Mouse (Mus musculus): Measurements from ENCODE around the gene Ciao2b. TPM values are rescaled to one million over a fixed set of nuclear protein-coding genes. Genes with fewer than 3 reads are reported as not detected.

The Ciao2b gene
- polyA plus RNA-seq, 2 experiments = 71.1 to 81.9 TPM

GRCm38 (mm10) chr8:104606329-104606728 is 35.4 kb downstream of the Ciao2b start:
- WGBS = 11% methylated on average over 6 of the region's 6 CpGs
- TF ChIP-seq POLR2A (IDR thresholded peaks at IDR 0.05; ENCODE audit: borderline replicate concordance, extremely low read depth, insufficient read depth, insufficient read length) = no peak
- Histone ChIP-seq H3K9me3 (ENCODE audit: control insufficient read depth, low read length) (no peaks in the 10 kb centered on the region), H3K27ac (replicated peaks; ENCODE audit: low read depth, low read length) (peak overlapping the region; percentile 58; the same call in 1 of the 2 replicates), H3K4me1 (ENCODE audit: control insufficient read depth, insufficient read depth, low read length) (peaks cover 14% of the 10 kb centered on the region), H3K9ac (ENCODE audit: low read depth, low read length, severe bottlenecking) (no peak overlapping the region), H3K4me3 (replicated peaks; ENCODE audit: low read length) (no peak overlapping the region), H3K27me3 (ENCODE audit: control insufficient read depth, insufficient read depth, low read length) (no peaks in the 10 kb centered on the region), H3K36me3 (ENCODE audit: control insufficient read depth, insufficient read depth, low read length) (no peaks in the 10 kb centered on the region), H3K4me2 (replicated peaks; ENCODE audit: low read depth, low read length, severe bottlenecking) (no peak overlapping the region)
- ATAC-seq (ENCODE audit: low FRiP score, low read depth) (peak; percentile 71), DNase-seq (ENCODE audit: low spot score) (peak; percentile 73)

DNA sequence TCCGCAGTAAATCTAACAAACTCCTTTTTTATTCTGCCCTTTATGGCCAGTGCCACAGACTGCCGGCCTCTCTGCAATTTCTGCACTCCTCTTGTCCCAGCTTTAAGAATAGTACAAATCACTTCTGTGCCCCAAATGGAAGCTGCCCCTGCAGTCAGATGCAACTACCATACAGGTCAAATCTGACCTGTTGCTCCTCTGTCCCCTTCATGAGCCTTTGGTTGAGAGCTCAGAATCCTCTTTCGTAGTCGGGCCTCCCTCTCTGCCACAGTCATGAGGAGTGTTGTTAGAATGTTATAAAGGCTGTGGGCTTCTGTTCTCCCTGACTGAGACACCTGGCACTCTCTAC is 38.5 kb downstream of the Ciao2b start:
- DNase-seq (ENCODE audit: low spot score) (no peak), ATAC-seq (ENCODE audit: low FRiP score, low read depth) (no peak)
- H3K36me3 ChIP-seq (ENCODE audit: control insufficient read depth, insufficient read depth, low read length) = no peaks in the 10 kb centered on the region
- H3K4me3 ChIP-seq (replicated peaks; ENCODE audit: low read length) = no peak overlapping the region
- H3K27me3 ChIP-seq (ENCODE audit: control insufficient read depth, insufficient read depth, low read length) = no peaks in the 10 kb centered on the region
- no peak overlapping the region for H3K27ac ChIP-seq (replicated peaks; ENCODE audit: low read depth, low read length)
- no peak for TF ChIP-seq POLR2A (IDR thresholded peaks at IDR 0.05; ENCODE audit: borderline replicate concordance, extremely low read depth, insufficient read depth, insufficient read length)
- H3K4me1 ChIP-seq (ENCODE audit: control insufficient read depth, insufficient read depth, low read length) = peaks cover 14% of the 10 kb centered on the region
- no peak overlapping the region for H3K9ac ChIP-seq (ENCODE audit: low read depth, low read length, severe bottlenecking)
- 67% methylated on average over 4 of the region's 4 CpGs for WGBS
- no peaks in the 10 kb centered on the region for H3K9me3 ChIP-seq (ENCODE audit: control insufficient read depth, low read length)
- peak overlapping the region; percentile 48; the same call in 1 of the 2 replicates for H3K4me2 ChIP-seq (replicated peaks; ENCODE audit: low read depth, low read length, severe bottlenecking)

GRCm38 (mm10) chr8:104602468-104603244 is 39.1 kb downstream of the Ciao2b start:
- H3K9ac ChIP-seq (ENCODE audit: low read depth, low read length, severe bottlenecking) = peak overlapping the region; percentile 34; the same call in 1 of the 2 replicates
- H3K36me3 ChIP-seq (ENCODE audit: control insufficient read depth, insufficient read depth, low read length) = no peaks in the 10 kb centered on the region
- peak; percentile 86 for ATAC-seq (ENCODE audit: low FRiP score, low read depth)
- H3K4me2 ChIP-seq (replicated peaks; ENCODE audit: low read depth, low read length, severe bottlenecking) = peak overlapping the region; percentile 48
- no peak overlapping the region for H3K27ac ChIP-seq (replicated peaks; ENCODE audit: low read depth, low read length)
- peak; percentile 27; the same call in 1 of the 2 replicates for TF ChIP-seq POLR2A (IDR thresholded peaks at IDR 0.05; ENCODE audit: borderline replicate concordance, extremely low read depth, insufficient read depth, insufficient read length)
- 20% methylated on average over 21 of the region's 21 CpGs for WGBS
- DNase-seq (ENCODE audit: low spot score) = peak; percentile 96
- peaks cover 14% of the 10 kb centered on the region for H3K4me1 ChIP-seq (ENCODE audit: control insufficient read depth, insufficient read depth, low read length)
- no peaks in the 10 kb centered on the region for H3K27me3 ChIP-seq (ENCODE audit: control insufficient read depth, insufficient read depth, low read length)
- peak overlapping the region; percentile 29 for H3K4me3 ChIP-seq (replicated peaks; ENCODE audit: low read length)
- H3K9me3 ChIP-seq (ENCODE audit: control insufficient read depth, low read length) = no peaks in the 10 kb centered on the region

GRCm38 (mm10) chr8:104601941-104602371 is 39.8 kb downstream of the Ciao2b start:
- H3K27me3 ChIP-seq (ENCODE audit: control insufficient read depth, insufficient read depth, low read length) = no peaks in the 10 kb centered on the region
- peak overlapping the region; percentile 29 for H3K4me3 ChIP-seq (replicated peaks; ENCODE audit: low read length)
- no peaks in the 10 kb centered on the region for H3K9me3 ChIP-seq (ENCODE audit: control insufficient read depth, low read length)
- DNase-seq (ENCODE audit: low spot score) = no peak
- WGBS = 2% methylated on average over 12 of the region's 12 CpGs
- H3K4me1 ChIP-seq (ENCODE audit: control insufficient read depth, insufficient read depth, low read length) = peaks cover 14% of the 10 kb centered on the region
- peak overlapping the region; percentile 34; the same call in 1 of the 2 replicates for H3K9ac ChIP-seq (ENCODE audit: low read depth, low read length, severe bottlenecking)
- peaks cover 3% of the 10 kb centered on the region; the same call in 1 of the 2 replicates for H3K36me3 ChIP-seq (ENCODE audit: control insufficient read depth, insufficient read depth, low read length)
- H3K27ac ChIP-seq (replicated peaks; ENCODE audit: low read depth, low read length) = no peak overlapping the region
- TF ChIP-seq POLR2A (IDR thresholded peaks at IDR 0.05; ENCODE audit: borderline replicate concordance, extremely low read depth, insufficient read depth, insufficient read length) = no peak
- peak overlapping the region; percentile 48 for H3K4me2 ChIP-seq (replicated peaks; ENCODE audit: low read depth, low read length, severe bottlenecking)
- no peak for ATAC-seq (ENCODE audit: low FRiP score, low read depth)

DNA sequence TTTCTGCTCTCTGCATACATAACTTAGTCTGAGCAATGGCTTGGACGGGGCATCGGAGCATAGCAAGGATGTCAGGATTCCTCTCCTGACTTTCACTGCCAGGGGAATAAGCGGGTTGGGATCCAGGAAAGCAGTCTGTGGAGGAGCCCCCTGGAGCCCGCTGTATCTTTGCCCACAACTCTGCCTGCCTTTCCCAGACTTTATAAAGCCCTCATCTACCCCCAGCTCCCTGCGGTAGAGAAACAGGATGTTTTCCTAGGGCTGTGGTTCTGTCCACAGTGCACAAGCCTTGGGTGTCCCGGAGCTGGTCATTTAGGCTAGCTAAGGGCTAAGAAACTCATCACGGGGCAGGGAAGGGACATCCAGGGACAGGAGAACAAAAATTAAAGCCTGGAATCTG is 40.4 kb downstream of the Ciao2b start:
- no peak for TF ChIP-seq POLR2A (IDR thresholded peaks at IDR 0.05; ENCODE audit: borderline replicate concordance, extremely low read depth, insufficient read depth, insufficient read length)
- Histone ChIP-seq H3K4me1 (ENCODE audit: control insufficient read depth, insufficient read depth, low read length) (peaks cover 10% of the 10 kb centered on the region; the same call in 1 of the 2 replicates), H3K27ac (replicated peaks; ENCODE audit: low read depth, low read length) (no peak overlapping the region), H3K36me3 (ENCODE audit: control insufficient read depth, insufficient read depth, low read length) (peaks cover 8% of the 10 kb centered on the region), H3K4me2 (replicated peaks; ENCODE audit: low read depth, low read length, severe bottlenecking) (peak overlapping the region; percentile 48), H3K9ac (ENCODE audit: low read depth, low read length, severe bottlenecking) (no peak overlapping the region), H3K27me3 (ENCODE audit: control insufficient read depth, insufficient read depth, low read length) (no peaks in the 10 kb centered on the region), H3K9me3 (ENCODE audit: control insufficient read depth, low read length) (no peaks in the 10 kb centered on the region), H3K4me3 (replicated peaks; ENCODE audit: low read length) (no peak overlapping the region)
- DNase-seq (ENCODE audit: low spot score) = no peak
- no peak for ATAC-seq (ENCODE audit: low FRiP score, low read depth)
- 30% methylated on average over 7 of the region's 7 CpGs for WGBS

All from limb, embryonic 14.5 days (tissue).